Mouse (Mus musculus) kidney, postnatal 10 days (tissue): ENCODE data around the gene Morc2a.

Source experiments
- DNase-seq: peaks from one replicate; pipeline ENCODE4 v3.0.0; 2021; ENCODE audit warnings: mixed read lengths

Gene Morc2a

GRCm38 (mm10) chr11:3684723-3685430 is 35.9 kb downstream of the Morc2a start:
- peak; percentile 66 for DNase-seq

GRCm38 (mm10) chr11:3685431-3685830 is 36.4 kb downstream of the Morc2a start:
- DNase-seq = no peak

DNA sequence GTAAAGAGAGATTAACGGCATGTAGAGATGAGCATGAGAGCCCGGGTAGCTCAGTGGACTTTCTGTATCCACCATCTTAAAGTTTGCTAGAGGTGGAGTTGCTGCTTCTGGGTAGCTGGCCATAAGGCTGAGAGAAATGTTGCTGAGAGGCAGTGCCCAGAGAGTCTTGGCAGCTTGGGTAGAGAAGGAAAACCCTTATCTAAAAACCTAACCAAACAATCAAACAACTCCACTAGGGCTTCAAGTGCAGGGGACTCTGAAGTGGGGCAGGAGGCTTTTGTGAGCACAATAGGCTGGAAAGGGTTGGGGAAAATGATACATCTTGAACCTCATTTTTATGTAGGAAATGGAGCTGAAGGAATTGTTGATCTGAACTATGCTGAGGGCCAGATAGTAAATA is 37.3 kb downstream of the Morc2a start:
- no peak for DNase-seq

- DNase-seq = no peak
These were observed 37.9 kb downstream of the Morc2a start for GRCm38 (mm10) chr11:3686885-3687284.

DNA sequence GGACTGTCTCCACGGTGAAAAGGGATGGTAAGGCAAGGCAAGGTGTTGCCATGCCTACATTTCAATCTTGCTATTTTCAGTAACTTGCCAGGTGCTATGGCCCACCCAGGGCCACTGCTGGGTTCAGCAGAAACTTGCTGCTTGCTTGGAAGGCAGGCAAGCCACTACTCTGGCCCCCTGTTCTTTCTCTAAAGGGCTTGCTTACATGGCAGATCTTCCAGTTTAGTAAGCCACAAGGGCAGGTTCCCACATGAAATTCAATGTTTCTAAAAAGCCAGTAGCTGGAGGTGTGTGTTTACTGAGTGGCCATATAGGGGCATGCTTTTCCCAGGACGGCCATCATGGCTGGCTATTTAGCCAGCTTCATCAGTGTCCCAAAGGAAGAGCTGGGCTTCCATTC is 42.8 kb downstream of the Morc2a start:
- DNase-seq = no peak

- no peak for DNase-seq
These were observed 47.2 kb downstream of the Morc2a start for GRCm38 (mm10) chr11:3696086-3696616.

- DNase-seq = no peak
These were observed 48.5 kb downstream of the Morc2a start for GRCm38 (mm10) chr11:3697441-3697840.

GRCm38 (mm10) chr11:3703089-3703992 is 54.4 kb downstream of the Morc2a start:
- DNase-seq = no peak

DNA sequence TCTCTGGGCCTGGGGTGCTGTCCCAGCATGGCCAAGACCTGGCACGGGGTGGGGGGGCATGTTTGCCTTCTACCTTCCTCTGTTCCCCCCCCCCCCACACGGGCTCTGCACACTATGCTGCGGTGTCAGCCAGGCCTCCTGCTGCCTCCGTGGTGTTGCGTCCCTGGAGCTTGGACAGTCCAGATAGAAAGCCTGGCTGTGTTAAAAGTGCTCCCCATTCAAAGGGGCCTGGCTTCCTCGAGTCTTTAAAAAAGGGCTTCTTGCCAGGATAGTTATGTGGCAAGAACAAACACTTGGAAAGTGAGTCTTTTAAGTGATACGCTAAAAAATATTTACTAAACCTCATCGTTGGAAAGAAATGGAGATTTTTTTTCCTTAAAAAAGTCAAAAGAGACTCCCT is 55.4 kb downstream of the Morc2a start:
- no peak for DNase-seq

- no peak for DNase-seq
These were observed 58.1 kb downstream of the Morc2a start for GRCm38 (mm10) chr11:3707057-3707456.

GRCm38 (mm10) chr11:3710203-3710602 is 61.2 kb downstream of the Morc2a start:
- DNase-seq = no peak

- peak; percentile 80 for DNase-seq
These were observed 65.5 kb downstream of the Morc2a start for GRCm38 (mm10) chr11:3714486-3714885.

DNA sequence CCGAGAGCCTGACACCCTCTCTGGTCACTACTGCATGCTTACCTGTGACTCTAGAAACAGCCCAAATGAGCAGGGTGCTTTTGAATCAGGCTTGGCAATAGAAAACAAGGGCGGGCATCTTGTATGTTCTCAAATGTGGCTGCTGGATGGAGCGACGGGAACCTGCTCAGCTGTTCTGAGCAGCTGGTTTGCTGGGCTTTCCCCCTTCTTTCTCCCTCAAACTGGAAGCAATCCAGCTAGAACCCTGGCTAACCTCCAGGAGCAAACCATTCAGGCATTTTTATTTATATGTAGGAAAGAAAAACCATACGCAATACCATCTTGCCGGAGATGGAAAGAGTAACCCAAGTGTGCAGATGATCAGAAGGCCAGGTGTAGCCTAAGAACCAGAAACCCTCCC is 67.7 kb downstream of the Morc2a start:
- DNase-seq = no peak

GRCm38 (mm10) chr11:3722036-3722435 is 73.0 kb downstream of the Morc2a start:
- DNase-seq = no peak

DNA sequence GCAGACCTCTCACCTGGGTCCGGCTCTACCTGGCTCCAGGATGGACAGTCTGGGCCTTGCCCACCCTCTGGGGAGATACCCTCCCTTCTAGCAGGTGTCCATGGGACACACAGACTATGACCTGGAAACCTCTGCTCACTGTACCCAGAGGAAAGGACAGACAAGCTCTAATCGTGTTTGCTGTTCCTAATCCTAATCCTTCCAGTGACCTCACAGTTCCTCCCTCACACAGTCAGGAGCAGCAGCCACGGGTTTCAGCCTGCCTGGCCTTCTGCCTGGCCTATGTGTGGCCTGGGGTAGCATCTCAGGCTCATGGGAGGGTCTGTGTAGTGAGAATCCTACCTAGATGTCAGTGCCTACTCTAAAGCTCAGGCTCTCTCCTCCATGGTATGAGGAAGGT is 73.9 kb downstream of the Morc2a start:
- DNase-seq = no peak

GRCm38 (mm10) chr11:3723910-3724309 is 74.9 kb downstream of the Morc2a start:
- no peak for DNase-seq

GRCm38 (mm10) chr11:3724726-3725125 is 75.7 kb downstream of the Morc2a start:
- no peak for DNase-seq

DNA sequence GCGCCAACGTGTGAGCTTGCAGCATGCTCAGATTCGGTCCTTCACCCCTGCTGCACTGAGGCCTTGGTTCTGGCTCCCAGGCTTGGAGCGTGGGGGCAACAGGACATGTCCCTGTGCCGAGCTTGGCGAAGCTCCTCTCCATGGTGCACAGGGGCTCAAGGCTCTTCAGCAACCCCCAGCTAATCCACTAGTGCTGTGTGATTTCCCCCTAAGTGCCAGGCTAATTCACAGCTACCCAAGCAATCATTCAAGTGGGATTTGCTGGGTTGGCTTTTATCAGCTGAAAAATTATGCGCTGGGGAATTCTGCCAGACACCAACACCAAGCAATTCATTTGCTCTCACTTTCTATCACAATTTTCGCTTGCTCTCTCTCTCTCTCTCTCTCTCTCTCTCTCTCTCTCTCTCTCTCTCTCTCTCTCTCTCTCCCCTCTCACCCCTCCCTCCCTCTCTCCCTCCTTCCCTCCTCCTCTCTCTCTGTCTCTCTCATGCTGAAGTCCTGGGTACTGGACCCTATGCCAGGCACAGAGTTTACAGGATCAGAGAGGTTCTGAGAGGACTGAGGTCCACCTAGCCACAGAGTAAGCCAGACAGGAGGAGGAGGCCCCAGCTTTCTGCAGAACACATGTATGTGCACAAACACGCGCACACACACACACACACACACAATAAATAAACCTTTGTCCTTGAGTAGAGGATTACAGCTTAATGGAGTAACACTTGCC is 76.5 kb downstream of the Morc2a start:
- no peak for DNase-seq

- no peak for DNase-seq
These were observed 78.6 kb downstream of the Morc2a start for GRCm38 (mm10) chr11:3727438-3728105.

DNA sequence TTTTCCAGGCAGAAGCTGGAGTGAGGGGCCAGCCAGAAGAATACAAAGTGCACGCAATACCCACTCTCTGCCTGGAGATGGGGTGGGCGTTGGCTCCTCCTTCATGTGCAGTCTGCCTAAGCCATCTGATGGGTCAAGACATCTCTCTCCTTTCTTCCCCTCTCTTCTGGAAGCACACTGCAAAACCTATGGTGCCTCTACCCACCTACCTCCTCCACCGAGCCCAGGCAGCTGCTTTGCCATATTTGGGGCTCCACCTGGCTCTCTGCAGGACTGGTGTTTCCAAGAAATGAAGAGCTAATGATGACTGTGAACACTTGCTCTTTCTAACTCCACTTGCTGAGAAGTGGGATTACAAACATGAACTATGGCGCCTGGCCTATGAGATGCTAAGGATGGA is 82.5 kb downstream of the Morc2a start:
- no peak for DNase-seq

GRCm38 (mm10) chr11:3733933-3734636 is 85.1 kb downstream of the Morc2a start:
- no peak for DNase-seq

DNA sequence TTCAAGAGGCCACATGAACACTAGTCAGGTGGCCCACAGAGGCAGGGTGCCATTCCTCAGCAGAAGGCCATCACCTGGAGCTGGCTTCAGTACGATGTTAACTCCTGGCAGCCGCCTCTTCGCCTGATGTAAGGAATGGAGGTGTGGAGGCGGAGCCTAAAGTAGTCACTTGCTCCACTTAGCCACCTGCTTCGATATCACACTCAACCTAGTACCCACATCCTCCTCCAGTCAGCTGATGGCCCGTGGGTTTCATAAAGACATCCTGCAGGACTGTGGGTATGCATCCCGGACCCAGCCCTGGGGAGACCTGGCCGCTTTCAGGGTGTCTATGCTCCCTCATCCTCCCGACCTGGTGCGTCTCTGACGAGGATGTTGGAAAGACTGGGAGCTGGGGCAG is 86.7 kb downstream of the Morc2a start:
- no peak for DNase-seq
